Mouse (Mus musculus) stomach, postnatal 0 days (tissue): ENCODE measurements around the gene Abcc1. TPM values are rescaled to one million over a fixed set of nuclear protein-coding genes. Genes with fewer than 3 reads are reported as not detected.

Source experiments
- ATAC-seq: fragments of 200-750 bp; cut with Nextera tagmentation; 2 replicates; pipeline ENCODE4 v1.8.0; 2017; ENCODE audit not compliant: low FRiP score, low TSS enrichment
- DNase-seq: peaks from one replicate; pipeline ENCODE4 v3.0.0-alpha.2; 2016; ENCODE audit warnings: low spot score
- H3K27ac ChIP-seq: fragments of 300-500 bp; sonication (generic); replicated peaks from 2 replicates; pipeline ENCODE4 v1.5.1; 2014; ENCODE audit warnings: mild to moderate bottlenecking, control low read depth
- H3K27me3 ChIP-seq: fragments of 300-500 bp; sonication (generic); 2 replicates; pipeline ENCODE4 v1.6.1; 2014; ENCODE audit warnings: low read length; ENCODE audit not compliant: control insufficient read depth, insufficient read depth
- H3K36me3 ChIP-seq: fragments of 300-500 bp; sonication (generic); 2 replicates; pipeline ENCODE4 v1.6.1; 2014; ENCODE audit warnings: low read length, mixed read lengths; ENCODE audit not compliant: control insufficient read depth, insufficient read depth
- H3K4me1 ChIP-seq: fragments of 300-500 bp; sonication (generic); replicated peaks from 2 replicates; pipeline ENCODE4 v1.6.1; 2014; ENCODE audit warnings: antibody characterized with exemption; ENCODE audit not compliant: control insufficient read depth, insufficient read depth
- H3K4me2 ChIP-seq: fragments of 300-500 bp; sonication (generic); replicated peaks from 2 replicates; pipeline ENCODE4 v1.6.1; 2014; ENCODE audit warnings: low read depth, mild to moderate bottlenecking, control low read depth, moderate library complexity
- H3K4me3 ChIP-seq: fragments of 300-500 bp; sonication (generic); 2 replicates; pipeline ENCODE4 v1.5.1; 2014; ENCODE audit warnings: low read depth, low read length, control low read depth
- H3K9ac ChIP-seq: fragments of 300-500 bp; sonication (generic); 2 replicates; pipeline ENCODE4 v1.6.1; 2014; ENCODE audit warnings: mild to moderate bottlenecking, low read length, control low read depth, mixed read lengths
- H3K9me3 ChIP-seq: fragments of 300-500 bp; sonication (generic); 2 replicates; pipeline ENCODE4 v1.6.1; 2016; ENCODE audit warnings: low read length; ENCODE audit not compliant: control insufficient read depth
- CTCF ChIP-seq: IDR thresholded peaks from 2 replicates; pipeline ENCODE4 v1.5.1; 2016; ENCODE audit warnings: antibody characterized with exemption, low read depth, mild to moderate bottlenecking, moderate library complexity
- EP300 ChIP-seq: optimal IDR thresholded peaks from 2 replicates; pipeline ENCODE3; 2016; ENCODE audit warnings: antibody characterized with exemption
- WGBS: fragments of 180-500 bp; shearing (Covaris S2); extraction: QIAGEN DNeasy Blood & Tissue Kit; methylation state at CpG from one replicate; pipeline ENCODE4 v1.1.7; 2014; 5-methylcytosine and 5-hydroxymethylcytosine counted together
- polyA plus RNA-seq: library from polyadenylated mRNA; unstranded; fragments of >200 nt; fragmentation: Nextera tagmentation; extraction: Ambion mirVana; gene quantifications from 2 replicates; pipeline ENCODE4 v1.2.1, GENCODE M21; 2015

The Abcc1 gene
- polyA plus RNA-seq, 1 experiment from 2014 or later, result 7.0 TPM

DNA sequence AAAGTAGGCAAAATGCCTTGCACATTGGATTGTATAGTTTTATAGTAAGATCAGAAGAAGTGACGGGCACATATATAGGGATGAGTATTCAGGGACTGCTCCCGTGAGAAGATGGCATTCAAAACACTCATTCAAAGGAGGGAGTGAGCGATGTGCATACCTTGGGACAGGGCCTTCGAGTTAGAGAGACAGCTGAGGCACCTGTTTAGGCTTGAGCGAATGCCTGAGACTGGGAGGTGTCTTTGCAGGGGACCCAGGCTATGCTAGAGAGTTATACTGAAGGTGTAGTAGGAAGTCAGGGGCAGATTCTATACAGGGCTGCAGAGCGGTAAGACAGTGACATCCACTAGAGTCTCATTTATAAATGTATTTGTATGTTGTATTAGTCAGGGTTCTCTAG lies 44.3 kb downstream of the Abcc1 start:
- Histone ChIP-seq H3K27ac (no peak overlapping the region), H3K4me2 (no peak overlapping the region), H3K9me3 (no peaks in the 10 kb centered on the region), H3K4me3 (no peak overlapping the region), H3K9ac (no peak overlapping the region), H3K4me1 (no peaks in the 10 kb centered on the region), H3K27me3 (no peaks in the 10 kb centered on the region), H3K36me3 (peaks cover 14% of the 10 kb centered on the region; the same call in 1 of the 2 replicates)
- DNase-seq (no peak), ATAC-seq (no peak)
- no peak for TF ChIP-seq CTCF
- no peak for TF ChIP-seq EP300
- 91% methylated on average over 6 of the region's 6 CpGs for WGBS

- Histone ChIP-seq H3K27ac (no peak overlapping the region), H3K4me2 (no peak overlapping the region), H3K4me3 (no peak overlapping the region), H3K4me1 (no peaks in the 10 kb centered on the region), H3K9ac (no peak overlapping the region), H3K36me3 (peaks cover 20% of the 10 kb centered on the region; the same call in 1 of the 2 replicates), H3K27me3 (no peaks in the 10 kb centered on the region), H3K9me3 (no peaks in the 10 kb centered on the region)
- DNase-seq (no peak), ATAC-seq (no peak)
- no peak for TF ChIP-seq EP300
- no peak for TF ChIP-seq CTCF
- WGBS, result 89% methylated on average over 2 of the region's 2 CpGs
These were observed 47.8 kb downstream of the Abcc1 start for GRCm38 (mm10) chr16:14409124-14409523.

DNA sequence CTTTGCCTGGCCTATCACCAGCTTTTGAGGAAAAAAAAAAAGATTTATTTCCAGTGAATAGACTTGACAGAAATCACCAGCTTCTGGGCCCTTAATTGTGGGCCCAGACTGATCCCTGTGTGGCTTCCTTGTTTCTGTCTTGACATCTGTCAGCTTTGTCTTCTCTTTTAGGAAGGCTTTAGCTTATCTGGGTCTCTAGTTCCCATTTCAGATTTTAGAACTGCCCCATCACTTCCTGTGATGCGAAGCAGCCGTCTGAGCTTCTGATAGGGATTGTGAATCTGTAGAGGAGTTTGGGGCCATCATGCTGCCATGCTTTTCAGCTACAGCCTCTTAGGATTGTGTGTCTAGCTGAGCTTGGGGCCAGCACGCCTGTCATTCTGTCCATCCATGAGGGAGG lies 48.4 kb downstream of the Abcc1 start:
- no peak overlapping the region for H3K9ac ChIP-seq
- no peaks in the 10 kb centered on the region for H3K27me3 ChIP-seq
- H3K27ac ChIP-seq, result no peak overlapping the region
- 82% methylated on average over 3 of the region's 3 CpGs for WGBS
- H3K9me3 ChIP-seq, result no peaks in the 10 kb centered on the region
- ATAC-seq (no peak), DNase-seq (no peak)
- peaks cover 19% of the 10 kb centered on the region; the same call in 1 of the 2 replicates for H3K36me3 ChIP-seq
- H3K4me3 ChIP-seq, result no peak overlapping the region
- no peaks in the 10 kb centered on the region for H3K4me1 ChIP-seq
- H3K4me2 ChIP-seq, result no peak overlapping the region
- TF ChIP-seq CTCF, result no peak
- TF ChIP-seq EP300, result no peak

GRCm38 (mm10) chr16:14410611-14411010 lies 49.3 kb downstream of the Abcc1 start:
- 88% methylated on average over 7 of the region's 7 CpGs for WGBS
- Histone ChIP-seq H3K27ac (no peak overlapping the region), H3K36me3 (peaks cover 13% of the 10 kb centered on the region; the same call in 1 of the 2 replicates), H3K9me3 (no peaks in the 10 kb centered on the region), H3K4me3 (no peak overlapping the region), H3K4me1 (no peaks in the 10 kb centered on the region), H3K4me2 (no peak overlapping the region), H3K9ac (no peak overlapping the region), H3K27me3 (no peaks in the 10 kb centered on the region)
- no peak for ATAC-seq
- no peak for DNase-seq
- no peak for TF ChIP-seq CTCF
- TF ChIP-seq EP300, result no peak

- Histone ChIP-seq H3K9me3 (no peaks in the 10 kb centered on the region), H3K27me3 (no peaks in the 10 kb centered on the region), H3K27ac (no peak overlapping the region), H3K9ac (no peak overlapping the region), H3K4me1 (no peaks in the 10 kb centered on the region), H3K4me3 (no peak overlapping the region), H3K36me3 (peaks cover 12% of the 10 kb centered on the region; the same call in 1 of the 2 replicates), H3K4me2 (no peak overlapping the region)
- TF ChIP-seq CTCF (no peak), EP300 (no peak)
- 93% methylated on average over 7 of the region's 7 CpGs for WGBS
- DNase-seq, result no peak
- no peak for ATAC-seq
These were observed 49.8 kb downstream of the Abcc1 start for GRCm38 (mm10) chr16:14411156-14411555.

- TF ChIP-seq EP300, result no peak
- no peak for TF ChIP-seq CTCF
- no peak for DNase-seq
- H3K4me1 ChIP-seq, result no peaks in the 10 kb centered on the region
These were observed 51.2 kb downstream of the Abcc1 start for GRCm38 (mm10) chr16:14412551-14412950.

More at GRCm38 (mm10) chr16:14412551-14412950, 51.2 kb downstream of the Abcc1 start:
- Histone ChIP-seq H3K9me3 (no peaks in the 10 kb centered on the region), H3K4me2 (no peak overlapping the region), H3K4me3 (no peak overlapping the region), H3K27me3 (no peaks in the 10 kb centered on the region), H3K9ac (no peak overlapping the region), H3K36me3 (peaks cover 8% of the 10 kb centered on the region; the same call in 1 of the 2 replicates), H3K27ac (no peak overlapping the region)
- no peak for ATAC-seq
- WGBS, result 90% methylated on average over 5 of the region's 5 CpGs
